Mouse (Mus musculus) right cerebral cortex, adult 18-20 months (tissue): ENCODE results near the gene Mettl7b.
"Not testable (repeated sequence)": the region's sequence is repeated elsewhere in the genome, so short reads cannot be mapped to it uniquely, and the experiment has no call there.

Experiments used
- DNase-seq: peaks from one replicate; pipeline ENCODE4 v3.0.0; 2022; ENCODE audit warnings: mixed read lengths

The Mettl7b gene

DNA sequence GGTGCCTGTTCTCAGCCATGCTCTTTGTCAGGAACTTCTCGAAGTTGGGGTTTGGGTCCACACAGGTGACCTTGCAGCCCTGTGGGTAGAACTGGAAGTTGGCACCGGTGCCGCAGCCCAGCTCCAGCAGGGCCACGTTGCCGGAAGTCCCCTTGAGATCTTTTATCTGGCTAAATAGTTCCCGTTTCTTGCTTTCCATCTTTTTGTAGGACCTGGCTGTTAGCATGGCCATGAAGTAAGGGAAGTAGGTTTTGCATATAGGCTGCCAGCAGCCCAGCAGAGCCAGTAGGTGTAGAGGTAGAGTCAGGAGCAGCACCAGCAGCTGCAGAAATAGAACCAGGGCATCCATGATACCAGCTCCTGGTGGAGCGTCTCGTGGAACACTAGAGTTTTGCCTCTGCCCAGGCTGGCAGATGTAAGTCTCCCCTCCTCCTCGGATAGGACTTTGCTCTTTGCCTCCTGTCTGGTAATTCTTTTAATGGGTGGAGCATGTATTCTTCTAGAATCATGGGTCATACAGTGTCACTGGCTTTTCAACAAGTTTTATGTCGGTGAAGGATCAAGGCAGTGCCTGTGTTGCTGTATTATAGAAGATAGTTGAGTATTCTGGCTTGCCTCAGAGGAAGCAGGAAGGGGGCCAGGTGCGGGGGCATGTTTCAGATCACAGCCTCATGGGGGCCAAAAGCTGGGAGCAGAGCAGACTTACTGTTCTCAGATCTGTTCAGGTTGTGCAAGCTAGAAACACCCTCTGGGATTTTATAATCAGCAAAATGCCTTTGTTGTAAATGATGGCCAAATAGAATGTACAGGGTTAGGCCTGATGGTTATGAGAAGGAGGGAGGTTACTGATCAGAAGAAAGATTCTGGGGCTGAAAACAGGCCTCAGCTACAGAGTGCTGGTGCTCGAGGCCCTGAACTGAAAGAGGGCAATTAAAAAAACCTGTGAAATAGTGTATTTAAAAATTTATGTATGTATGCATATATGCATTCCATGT is at the start of gene Mettl7b:
Gene Mettl7b, minus strand, starts transcription at position 399 of the 995 bp plus-strand sequence.
- no peak for DNase-seq

DNA sequence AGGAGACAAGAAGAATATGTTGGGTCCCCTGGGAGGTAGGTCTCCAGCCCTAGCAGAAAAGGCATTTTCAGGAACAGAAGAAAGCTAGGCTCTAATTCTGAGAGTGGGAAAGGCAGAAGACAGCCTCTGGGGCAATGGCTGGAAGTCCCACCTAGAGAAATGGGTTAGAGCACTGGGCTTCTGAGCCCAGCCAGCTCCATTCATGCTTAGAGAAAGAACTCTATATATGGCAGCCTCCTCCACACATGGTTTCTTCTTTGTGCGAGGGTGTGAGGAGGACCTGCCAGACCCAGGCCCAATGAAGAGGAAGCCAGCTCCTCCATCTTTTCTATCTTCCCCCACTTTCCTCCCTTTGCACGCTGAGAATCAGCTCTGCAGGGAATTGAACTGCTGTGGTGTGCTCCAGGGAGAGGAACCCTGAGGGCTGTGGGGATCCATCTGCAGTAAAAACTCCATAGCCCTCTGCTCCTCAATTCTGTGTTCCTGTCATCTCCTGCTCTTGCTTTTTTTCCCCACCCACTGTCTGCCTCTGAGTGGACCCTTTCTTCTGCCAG is 49.6 kb upstream of the Mettl7b start, which contains the start of gene Olfr763:
Gene Olfr763, plus strand, starts transcription at position 504 of the 554 bp plus-strand sequence.
- DNase-seq: no peak

DNA sequence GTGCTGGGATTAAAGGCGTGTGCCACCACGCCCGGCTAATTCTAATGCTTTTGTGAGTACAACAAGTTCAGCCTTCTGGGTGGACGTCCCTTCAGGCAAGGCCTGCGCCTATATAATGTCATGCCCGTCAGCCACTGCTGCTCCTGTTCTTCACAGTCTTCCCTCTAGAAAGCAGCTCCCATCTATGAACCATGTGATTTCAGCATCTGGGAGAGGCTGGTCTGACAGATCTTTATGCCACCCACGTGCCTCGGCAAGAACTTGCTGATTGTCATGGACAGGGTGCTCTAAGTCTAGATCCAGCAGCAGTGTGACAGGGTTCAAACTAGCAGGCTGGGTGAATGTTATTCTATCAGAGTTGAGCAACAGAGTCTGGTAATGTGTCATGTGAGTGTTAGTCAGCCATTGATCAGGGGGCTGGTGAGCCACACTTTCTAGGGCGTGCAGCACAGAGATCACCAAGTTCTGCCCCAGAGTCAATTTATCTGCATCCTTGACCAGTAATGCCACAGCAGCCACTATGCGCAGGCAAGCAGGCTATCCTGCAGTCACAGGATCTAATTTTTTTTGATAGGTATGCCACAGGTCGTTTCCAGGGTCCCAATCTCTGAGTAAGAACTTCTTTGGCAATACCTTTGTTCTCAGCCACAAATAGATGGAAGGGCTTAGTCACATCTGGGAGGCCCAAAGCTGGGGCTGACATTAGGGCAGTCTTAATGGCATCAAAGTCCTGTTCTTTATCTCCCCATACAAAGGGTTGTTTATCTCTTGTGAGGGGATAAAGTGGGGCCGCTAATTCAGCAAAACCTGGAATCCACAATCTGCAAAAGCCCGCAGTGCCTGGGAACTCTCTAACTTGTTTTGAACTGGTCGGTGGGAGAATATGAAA is 43.5 kb upstream of the Mettl7b start:
- no peak for DNase-seq

DNA sequence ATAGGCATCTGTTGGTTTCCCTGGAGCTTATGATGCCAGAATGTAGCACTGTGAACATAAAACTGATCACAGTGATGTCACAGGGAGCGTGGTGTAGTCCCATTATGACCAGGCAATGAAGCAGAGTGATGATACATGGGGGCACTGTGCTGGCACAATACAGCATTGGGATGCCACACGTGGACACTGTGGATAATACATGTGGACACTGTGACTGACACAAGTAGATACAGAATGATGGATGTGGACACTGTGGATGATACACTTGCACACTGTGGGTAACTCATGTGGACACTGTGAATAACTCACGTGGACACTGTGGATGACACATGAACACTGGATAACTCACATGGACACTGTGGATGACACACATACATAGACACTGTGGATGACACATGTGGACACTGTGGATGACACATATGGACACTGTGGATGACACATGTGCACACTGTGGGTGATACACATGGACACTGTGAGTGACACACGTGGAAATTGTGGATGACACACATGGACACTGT is 35.8 kb upstream of the Mettl7b start:
- no peak for DNase-seq

DNA sequence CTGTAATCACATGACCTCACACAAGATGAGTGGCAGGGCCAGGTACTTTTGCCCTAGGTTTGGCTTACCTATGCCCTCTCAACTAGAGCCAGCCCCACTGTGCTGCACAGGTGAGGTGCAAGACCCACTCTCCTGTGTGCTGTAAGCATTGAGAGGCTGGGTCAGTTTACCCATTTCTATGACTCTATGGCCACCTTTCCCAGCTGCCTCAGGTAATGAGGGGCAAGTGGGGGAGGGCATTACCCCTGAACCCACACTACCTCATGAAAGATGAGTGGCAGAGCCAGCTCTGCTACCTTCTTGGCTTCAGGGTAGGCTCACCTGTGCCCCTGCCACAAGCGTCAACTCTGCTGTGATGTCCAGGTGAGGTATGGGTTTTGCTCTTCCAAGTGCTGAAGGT is 35.0 kb upstream of the Mettl7b start:
- no peak for DNase-seq

DNA sequence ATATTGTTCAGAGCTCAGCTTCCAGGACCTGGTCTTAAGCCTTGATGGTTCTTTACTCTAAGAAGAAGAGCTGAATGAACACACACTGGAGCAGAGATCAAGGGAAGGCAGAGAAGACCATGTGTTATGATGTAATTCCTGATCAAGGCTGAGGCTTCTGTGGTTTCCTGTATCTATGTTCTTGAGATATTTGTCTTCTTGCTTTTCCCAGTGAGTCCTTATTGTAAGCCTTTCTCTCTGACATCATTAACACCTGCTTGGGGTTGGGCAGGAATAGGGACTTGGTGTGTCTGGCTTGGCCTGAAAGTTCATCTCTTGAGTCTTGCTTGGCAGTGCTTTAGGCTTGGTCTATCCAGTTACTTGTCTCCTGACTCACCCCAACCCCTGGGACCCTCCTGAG is 30.2 kb upstream of the Mettl7b start:
- DNase-seq: no peak

DNA sequence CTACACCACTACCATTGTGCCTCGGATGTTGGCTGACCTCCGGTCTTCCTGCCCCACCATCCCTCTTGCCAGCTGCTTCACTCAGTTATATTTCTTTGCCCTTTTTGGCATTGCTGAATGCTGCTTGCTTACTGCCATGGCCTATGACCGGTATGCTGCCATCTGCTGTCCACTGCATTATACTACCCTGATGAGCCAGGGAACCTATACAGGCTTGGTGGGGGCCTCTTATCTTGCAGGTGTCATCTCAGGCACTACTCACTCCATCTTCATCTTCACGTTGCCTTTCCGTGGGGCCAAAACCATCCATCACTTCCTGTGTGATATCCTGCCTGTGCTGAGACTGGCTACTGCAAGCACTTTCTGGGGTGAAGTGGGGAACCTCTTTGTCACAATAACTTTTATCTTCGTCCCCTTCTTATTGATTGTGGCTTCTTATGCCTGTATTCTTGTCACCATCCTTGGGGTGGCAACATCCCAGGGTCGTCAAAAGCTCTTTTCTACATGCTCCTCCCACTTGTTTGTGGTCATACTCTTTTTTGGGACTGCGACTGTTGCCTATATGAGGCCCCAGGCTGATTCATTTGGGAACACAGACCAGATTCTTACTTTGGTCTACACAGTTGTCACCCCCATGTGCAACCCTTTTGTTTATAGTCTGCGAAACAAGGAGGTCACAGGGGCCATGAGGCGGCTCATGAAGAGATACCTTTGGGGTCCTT is 29.5 kb upstream of the Mettl7b start:
- DNase-seq: not testable (repeated sequence)

DNA sequence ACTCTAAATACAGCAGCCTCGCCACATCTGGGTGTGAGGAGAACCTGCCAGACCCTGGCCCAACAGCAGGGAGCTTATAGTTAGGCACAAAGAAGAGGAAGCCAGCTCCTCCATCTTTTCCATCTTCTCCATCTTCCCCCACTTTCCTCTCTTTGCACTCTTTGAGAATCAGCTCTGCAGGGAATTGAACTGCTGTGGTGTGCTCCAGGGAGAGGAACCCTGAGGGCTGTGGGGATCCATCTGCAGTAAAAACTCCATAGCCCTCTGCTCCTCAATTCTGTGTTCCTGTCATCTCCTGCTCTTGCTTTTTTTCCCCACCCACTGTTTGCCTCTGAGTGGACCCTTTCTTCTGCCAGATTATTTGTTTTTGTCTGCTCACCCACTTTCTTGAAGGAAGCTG is 28.3 kb upstream of the Mettl7b start, which contains the start of gene Olfr9:
Gene Olfr9, plus strand, starts transcription at position 301 of the 400 bp plus-strand sequence.
- DNase-seq: not testable (repeated sequence)

DNA sequence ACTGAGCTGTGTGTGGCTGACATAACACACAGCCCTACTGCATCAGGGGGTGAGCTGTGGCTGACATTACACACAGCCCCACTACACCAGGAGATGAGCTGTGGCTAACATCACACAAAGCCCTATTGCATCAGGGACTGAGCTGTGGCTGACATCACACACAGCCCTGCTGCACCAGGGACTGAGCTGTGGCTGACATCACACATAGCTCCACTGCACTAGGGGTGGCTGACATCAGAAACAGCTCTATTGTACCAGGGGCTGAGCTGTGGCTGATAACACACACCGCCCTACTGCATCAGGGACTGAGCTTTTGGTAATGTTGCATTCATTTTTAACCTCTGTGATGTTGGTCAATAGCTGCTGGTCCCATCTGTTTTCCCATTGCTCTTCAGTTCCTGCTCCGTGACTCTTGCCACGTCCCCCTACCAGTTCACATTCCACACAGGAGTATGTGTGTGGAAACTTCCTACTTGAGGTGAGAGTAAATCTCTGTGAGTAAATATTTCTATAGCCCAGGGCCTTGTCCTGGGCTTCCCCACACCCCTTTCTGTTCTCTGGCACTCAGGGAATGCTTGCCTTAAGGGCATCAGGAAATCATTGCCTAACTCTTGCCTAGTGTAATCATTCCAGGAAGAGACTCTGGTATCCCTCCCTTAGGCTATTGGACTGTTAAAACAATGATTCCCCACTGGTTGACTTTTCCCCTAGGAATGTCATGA is 20.0 kb upstream of the Mettl7b start:
- DNase-seq: no peak

DNA sequence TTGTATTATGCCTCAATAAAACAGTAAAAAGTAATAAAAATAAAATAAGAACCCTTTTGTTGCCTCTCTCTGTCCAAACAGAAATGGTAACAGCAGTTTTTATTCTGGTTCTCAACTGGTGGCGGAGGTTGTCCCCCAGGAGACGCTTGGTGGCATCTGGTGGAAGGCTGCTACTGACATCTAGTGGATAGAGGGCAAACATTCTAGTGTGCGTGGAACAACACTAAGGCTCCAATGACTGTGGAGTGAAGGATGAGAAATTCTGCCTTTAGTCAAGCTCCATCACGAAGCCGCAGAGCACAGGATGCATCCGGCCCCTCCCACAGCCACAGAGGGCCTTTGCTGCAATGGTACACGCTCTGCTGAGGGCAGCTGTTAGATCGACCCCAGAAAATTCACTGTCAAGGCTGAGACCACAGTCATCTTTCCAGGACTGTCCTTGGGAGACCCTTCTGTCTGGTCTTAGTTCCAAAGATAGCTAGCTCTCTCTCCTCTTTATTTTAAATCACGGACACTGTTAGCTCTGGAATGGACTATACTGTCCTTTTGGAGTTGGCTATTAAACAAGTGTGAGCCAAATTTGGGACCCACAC is 16.8 kb upstream of the Mettl7b start:
- peak; percentile 59 for DNase-seq

DNA sequence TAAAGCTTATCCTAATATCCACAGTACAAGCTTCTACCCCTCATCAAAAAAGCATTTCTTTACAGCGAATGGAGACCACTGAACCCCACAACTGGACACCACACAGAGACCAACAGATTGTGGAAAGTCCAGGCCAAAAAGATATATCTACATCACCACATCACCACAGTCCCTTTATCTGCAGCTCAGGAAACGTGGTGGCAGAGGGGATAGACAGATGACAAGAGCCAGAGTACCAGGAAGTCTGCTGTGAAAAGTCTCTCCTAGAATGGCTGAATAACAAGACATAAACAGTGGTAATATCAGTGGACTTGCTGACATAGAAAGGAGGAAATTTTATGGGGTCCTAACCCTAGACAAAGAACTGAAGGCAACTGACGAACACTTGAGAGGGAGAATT is 15.6 kb upstream of the Mettl7b start:
- no peak for DNase-seq

DNA sequence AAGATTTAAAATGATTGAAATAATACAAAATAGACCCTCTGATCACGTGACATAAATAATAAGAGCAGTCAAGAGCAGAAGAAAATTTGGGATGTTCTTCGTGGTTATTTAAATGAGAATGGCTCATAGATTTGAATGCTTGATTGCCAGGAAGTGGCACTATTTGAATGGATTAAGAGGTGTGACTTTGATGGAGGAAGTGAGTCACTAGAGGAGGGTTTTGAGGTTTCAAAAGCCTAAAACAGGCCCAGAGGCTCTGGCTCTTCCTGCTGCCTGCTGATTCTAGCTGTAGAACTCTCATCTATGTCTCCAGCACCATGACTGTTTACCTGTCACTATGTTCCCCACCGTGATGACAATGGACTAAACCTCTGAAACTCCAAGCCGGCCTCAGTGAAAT is 12.1 kb upstream of the Mettl7b start:
- no peak for DNase-seq

DNA sequence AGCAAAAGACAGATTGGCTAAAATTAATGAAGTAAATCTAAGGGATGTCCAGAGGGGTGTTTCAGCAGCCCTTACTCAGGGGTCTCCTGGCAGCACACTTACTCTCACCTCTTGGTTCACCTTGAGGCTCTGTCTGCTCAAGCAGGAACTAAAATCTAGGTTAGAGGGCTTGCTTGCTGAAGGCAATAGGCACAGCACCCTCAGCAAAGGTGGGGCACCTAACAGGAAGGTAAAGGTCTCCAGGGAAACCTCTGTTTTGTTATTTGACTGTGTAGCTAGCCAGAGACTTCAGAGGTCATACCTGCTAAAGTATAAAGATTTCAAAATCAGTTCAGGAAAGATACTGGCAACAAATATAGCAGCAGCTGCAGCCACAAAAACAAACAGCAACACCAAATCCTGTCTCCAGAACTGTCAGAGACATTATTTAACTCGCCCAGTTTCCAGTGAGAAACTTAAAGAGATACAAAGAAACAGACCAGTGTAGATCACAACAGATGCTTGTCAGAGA is 10.0 kb upstream of the Mettl7b start:
- no peak for DNase-seq

DNA sequence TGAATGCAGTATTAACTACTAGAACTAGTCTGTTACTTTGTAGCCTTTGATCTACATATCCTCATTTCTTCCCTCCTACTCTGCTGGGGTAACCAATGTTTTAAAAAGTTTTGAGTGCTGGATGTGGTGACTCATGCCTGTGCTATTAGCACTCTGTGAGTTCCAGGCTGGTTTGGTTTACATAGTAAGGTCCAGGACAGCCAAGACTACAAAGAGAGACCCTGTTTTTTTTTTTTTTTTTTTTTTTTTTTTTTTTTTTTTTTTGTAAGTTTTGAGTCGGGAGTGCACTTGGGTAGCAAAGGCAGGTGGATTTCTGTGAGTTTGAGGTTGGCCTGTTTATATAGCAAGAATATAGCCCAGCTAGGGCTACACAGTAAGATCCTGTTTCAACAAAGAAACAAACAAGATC is 7.6 kb upstream of the Mettl7b start:
- no peak for DNase-seq

DNA sequence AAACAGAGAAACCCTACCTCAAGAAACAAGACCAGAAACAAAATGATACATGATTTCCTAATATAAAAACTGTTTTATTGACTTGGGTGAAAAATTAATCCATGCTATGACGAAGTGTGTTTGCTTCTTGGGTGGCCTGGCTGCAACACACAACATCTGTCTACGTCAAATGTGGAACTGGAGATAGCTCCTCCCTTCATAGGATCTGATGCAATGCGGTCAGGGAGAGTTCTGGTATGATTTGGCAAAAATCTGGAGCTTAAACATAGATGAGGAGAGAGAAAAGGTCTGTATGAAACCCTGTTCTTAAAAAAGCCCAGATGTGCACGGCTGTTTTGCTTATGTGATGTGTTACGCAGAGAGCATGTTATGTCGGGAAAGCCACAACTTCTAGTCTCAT is 5.1 kb upstream of the Mettl7b start:
- no peak for DNase-seq

DNA sequence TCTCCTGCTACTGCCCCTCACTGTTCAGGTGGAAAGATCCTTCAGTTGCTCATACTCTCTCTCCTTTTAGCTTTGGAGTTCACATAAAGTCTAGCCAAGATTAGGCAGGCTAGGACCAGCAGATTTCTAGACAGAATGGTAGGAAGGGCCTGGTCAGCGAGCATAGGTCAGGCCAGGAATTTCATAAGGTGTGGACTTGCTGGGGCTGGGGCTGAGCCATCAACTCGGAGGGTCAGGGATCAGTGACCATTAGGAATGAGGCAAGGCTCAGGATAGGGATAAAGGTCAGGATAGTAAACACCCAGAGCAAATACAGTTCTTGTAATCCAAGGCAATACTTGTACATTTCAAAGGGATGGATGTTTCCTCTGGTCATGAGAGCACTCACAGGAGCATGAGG is 4.2 kb upstream of the Mettl7b start:
- no peak for DNase-seq

DNA sequence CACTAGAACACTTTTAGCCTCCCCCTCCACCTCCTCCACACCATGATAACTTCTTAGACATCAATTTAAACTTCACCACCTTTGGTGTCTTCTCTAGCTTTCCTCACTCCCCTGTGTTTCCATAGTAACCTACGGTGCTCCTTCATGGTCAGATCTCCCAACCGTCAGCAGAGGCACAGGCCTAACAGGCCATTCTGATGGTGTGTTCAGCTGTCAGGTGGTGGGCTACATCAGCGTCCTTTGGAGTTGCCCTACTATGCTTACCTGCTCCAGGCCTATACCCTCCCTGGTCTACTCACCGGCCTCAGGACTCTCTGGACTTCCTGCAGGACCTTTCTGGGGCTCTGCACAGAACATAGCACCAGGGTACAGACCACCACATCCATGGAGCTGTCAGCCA is 646 bp downstream of the Mettl7b start:
- no peak for DNase-seq

DNA sequence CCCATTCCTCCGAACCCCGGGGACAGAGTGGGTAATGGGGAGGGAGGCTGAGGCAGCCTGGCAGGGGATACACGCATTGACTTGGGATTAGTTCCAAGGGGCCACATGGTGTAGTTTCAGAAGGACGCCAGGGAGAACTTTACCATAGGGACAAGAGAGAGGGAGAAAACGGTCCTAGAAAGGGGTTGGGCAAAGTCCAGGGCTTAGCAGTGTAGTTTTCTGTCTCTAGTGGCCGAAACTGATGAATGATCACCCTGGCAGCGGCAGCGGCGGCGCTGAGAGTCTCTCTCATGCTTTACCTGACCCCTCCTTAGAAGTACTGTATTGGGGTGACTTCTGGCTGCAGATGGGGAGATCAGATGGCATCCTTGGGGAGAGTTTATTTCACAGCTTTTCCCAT is 2.4 kb downstream of the Mettl7b start:
- no peak for DNase-seq

DNA sequence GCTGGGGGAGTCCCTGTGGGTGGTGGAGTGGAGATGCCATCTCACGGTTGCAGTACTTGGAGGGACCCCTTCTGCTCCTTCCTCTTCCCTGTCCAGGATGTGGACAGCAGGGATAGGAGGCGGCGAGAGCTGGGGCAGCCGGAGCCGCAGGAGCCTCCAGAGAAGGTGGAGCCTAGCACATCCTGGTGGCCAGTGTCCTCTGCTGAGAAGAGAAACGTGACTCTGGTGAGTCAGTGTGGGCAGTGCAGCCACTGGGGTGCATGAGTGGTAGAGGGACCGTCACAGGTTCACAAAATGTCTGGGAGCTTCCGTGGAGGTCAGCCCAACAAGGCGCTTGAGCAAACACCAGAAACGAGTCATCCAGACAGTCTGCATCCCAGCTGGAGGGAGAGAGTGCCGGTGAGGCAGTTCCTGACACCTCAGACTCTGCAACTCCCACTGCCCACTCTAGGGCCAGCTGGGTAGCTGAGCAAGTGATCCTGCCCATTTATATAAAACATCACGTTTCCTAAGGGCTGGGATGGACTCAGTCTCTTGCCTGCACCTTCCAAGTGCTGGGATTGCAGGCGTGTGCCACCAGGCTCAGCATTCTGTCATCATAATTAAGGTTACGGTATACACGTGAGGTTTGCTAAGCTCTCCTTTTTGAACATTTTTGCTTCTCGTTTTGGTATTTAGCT is 10.4 kb downstream of the Mettl7b start:
- peak; percentile 18 for DNase-seq

DNA sequence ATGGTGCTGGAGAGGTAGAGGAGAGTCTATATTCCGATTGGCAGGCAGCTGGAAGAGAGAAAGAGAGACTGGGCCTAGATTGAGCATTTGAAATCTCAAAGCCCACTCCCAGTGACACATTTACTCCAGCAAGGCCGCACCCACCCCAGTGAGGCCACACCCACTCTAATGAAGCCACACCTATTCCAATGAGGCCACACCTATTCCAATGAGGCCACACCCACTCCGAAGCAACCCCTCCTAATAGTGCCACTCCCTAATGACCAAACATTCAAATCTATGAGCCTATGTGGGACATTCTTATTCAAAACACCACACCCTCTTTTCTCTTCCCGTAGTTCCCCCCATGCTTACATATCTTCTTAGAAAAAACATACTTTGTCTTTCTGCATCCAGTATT is 13.3 kb downstream of the Mettl7b start:
- no peak for DNase-seq
